Mouse (Mus musculus): ENCODE measurements at regions not wholly inside any gene's neighbourhood (a gene's known extent, or its start where the extent isn't known, plus 50 kb on each side); places are given as distances from the start of the nearest gene placed in this dataset.

GRCm38 (mm10) chr17:51370085-51370484 lies 190.9 kb upstream of the Tbc1d5 start:
- TF ChIP-seq CTCF (IDR thresholded peaks at IDR 0.05; ENCODE audit: low read depth, low read length) (no peak), POLR2A (IDR thresholded peaks at IDR 0.05; ENCODE audit: extremely low read depth, insufficient read depth, low read length) (no peak)
